Mouse (Mus musculus) lung, postnatal 10 days (tissue): ENCODE data around the gene Spen.

Experiments used
- DNase-seq: peaks from one replicate; pipeline ENCODE4 v3.0.0; 2021

The Spen gene

GRCm38 (mm10) chr4:141444451-141445327, 93.7 kb downstream of the Spen start, which contains the start of gene Zbtb17:
TSS of gene Zbtb17 (plus strand) at chr4:141444654.
- DNase-seq = peak; percentile 94

- no peak for DNase-seq
Measured at GRCm38 (mm10) chr4:141443641-141444429, 94.6 kb downstream of the Spen start.

GRCm38 (mm10) chr4:141440877-141441276, 97.5 kb downstream of the Spen start:
- no peak for DNase-seq

GRCm38 (mm10) chr4:141439083-141439803, 99.2 kb downstream of the Spen start:
- no peak for DNase-seq

GRCm38 (mm10) chr4:141435974-141436373, 102.4 kb downstream of the Spen start, which contains the start of gene Srarp:
TSS of gene Srarp (minus strand) at chr4:141436105.
- no peak for DNase-seq

- DNase-seq = no peak
Measured at GRCm38 (mm10) chr4:141433191-141433590, 105.2 kb downstream of the Spen start.

GRCm38 (mm10) chr4:141432666-141433065, 105.7 kb downstream of the Spen start:
- no peak for DNase-seq

GRCm38 (mm10) chr4:141430997-141431396, 107.4 kb downstream of the Spen start:
- DNase-seq = peak; percentile 79

GRCm38 (mm10) chr4:141429847-141430246, 108.5 kb downstream of the Spen start:
- DNase-seq = peak; percentile 66

- no peak for DNase-seq
Measured at GRCm38 (mm10) chr4:141429381-141429780, 109.0 kb downstream of the Spen start.

- no peak for DNase-seq
Measured at GRCm38 (mm10) chr4:141427921-141428320, 110.5 kb downstream of the Spen start.

- DNase-seq = peak; percentile 65
Measured at GRCm38 (mm10) chr4:141426796-141427745, 111.3 kb downstream of the Spen start.

- peak; percentile 75 for DNase-seq
Measured at GRCm38 (mm10) chr4:141425484-141426479, 112.6 kb downstream of the Spen start.

- DNase-seq = no peak
Measured at GRCm38 (mm10) chr4:141423691-141424431, 114.5 kb downstream of the Spen start.

GRCm38 (mm10) chr4:141423288-141423687, 115.1 kb downstream of the Spen start:
- no peak for DNase-seq

- DNase-seq = no peak
Measured at GRCm38 (mm10) chr4:141422841-141423240, 115.6 kb downstream of the Spen start.

GRCm38 (mm10) chr4:141421423-141421822, 117.0 kb downstream of the Spen start:
- peak; percentile 75 for DNase-seq

- DNase-seq = no peak
Measured at GRCm38 (mm10) chr4:141420886-141421285, 117.5 kb downstream of the Spen start.

GRCm38 (mm10) chr4:141420192-141420829, 118.1 kb downstream of the Spen start, which contains the start of gene Hspb7:
TSS of gene Hspb7 (plus strand) at chr4:141420779.
- DNase-seq = no peak
